Mouse (Mus musculus) stomach, embryonic 14.5 days (tissue): ENCODE results near the gene Sac3d1. TPM values are rescaled to one million over a fixed set of nuclear protein-coding genes. Genes with fewer than 3 reads are reported as not detected.

ENCODE experiments used
- ATAC-seq: fragments of 200-750 bp; cut with Nextera tagmentation; 2 replicates; pipeline ENCODE4 v1.8.0; 2017; ENCODE audit warnings: low read depth, moderate TSS enrichment; ENCODE audit not compliant: insufficient number of reproducible peaks, insufficient read depth, low FRiP score
- H3K27ac ChIP-seq: fragments of 300-500 bp; sonication (generic); 2 replicates; pipeline ENCODE4 v1.5.1; 2014; ENCODE audit warnings: mild to moderate bottlenecking, low read length, moderate library complexity, mixed read lengths
- H3K27me3 ChIP-seq: fragments of 300-500 bp; sonication (generic); 2 replicates; pipeline ENCODE4 v1.6.1; 2014; ENCODE audit warnings: low read length, control low read depth, mixed read lengths; ENCODE audit not compliant: control insufficient read depth, insufficient read depth
- H3K36me3 ChIP-seq: fragments of 300-500 bp; sonication (generic); 2 replicates; pipeline ENCODE4 v1.6.1; 2014; ENCODE audit warnings: mild to moderate bottlenecking, control low read depth, low read length, moderate library complexity, mixed read lengths; ENCODE audit not compliant: control insufficient read depth, insufficient read depth
- H3K4me1 ChIP-seq: fragments of 300-500 bp; sonication (generic); 2 replicates; pipeline ENCODE4 v1.6.1; 2014; ENCODE audit warnings: low read length, control low read depth, mixed read lengths; ENCODE audit not compliant: control insufficient read depth, insufficient read depth
- H3K4me2 ChIP-seq: fragments of 300-500 bp; sonication (generic); replicated peaks from 2 replicates; pipeline ENCODE4 v1.6.1; 2014; ENCODE audit warnings: low read depth, low read length, control low read depth
- H3K4me3 ChIP-seq: fragments of 300-500 bp; sonication (generic); 2 replicates; pipeline ENCODE4 v1.5.1; 2014; ENCODE audit warnings: low read depth, low read length, control low read depth
- H3K9ac ChIP-seq: fragments of 300-500 bp; sonication (generic); replicated peaks from 2 replicates; pipeline ENCODE4 v1.6.1; 2014; ENCODE audit warnings: low read depth, mild to moderate bottlenecking, control low read depth, low read length, moderate library complexity, mixed read lengths
- H3K9me3 ChIP-seq: fragments of 300-500 bp; sonication (generic); 2 replicates; pipeline ENCODE4 v1.6.1; 2016; ENCODE audit warnings: low read depth, low read length, control low read depth; ENCODE audit not compliant: control insufficient read depth
- WGBS: fragments of 180-500 bp; shearing (Covaris S2); extraction: QIAGEN DNeasy Blood & Tissue Kit; methylation state at CpG from one replicate; pipeline ENCODE4 v1.1.7; 2014; 5-methylcytosine and 5-hydroxymethylcytosine counted together
- polyA plus RNA-seq: library from polyadenylated mRNA; unstranded; fragments of >200 nt; fragmentation: Nextera tagmentation; extraction: Ambion mirVana; gene quantifications from 2 replicates; pipeline ENCODE4 v1.2.1, GENCODE M21; 2014

The Sac3d1 gene
- polyA plus RNA-seq, 1 experiment from 2014 or later = 47.9 TPM

DNA sequence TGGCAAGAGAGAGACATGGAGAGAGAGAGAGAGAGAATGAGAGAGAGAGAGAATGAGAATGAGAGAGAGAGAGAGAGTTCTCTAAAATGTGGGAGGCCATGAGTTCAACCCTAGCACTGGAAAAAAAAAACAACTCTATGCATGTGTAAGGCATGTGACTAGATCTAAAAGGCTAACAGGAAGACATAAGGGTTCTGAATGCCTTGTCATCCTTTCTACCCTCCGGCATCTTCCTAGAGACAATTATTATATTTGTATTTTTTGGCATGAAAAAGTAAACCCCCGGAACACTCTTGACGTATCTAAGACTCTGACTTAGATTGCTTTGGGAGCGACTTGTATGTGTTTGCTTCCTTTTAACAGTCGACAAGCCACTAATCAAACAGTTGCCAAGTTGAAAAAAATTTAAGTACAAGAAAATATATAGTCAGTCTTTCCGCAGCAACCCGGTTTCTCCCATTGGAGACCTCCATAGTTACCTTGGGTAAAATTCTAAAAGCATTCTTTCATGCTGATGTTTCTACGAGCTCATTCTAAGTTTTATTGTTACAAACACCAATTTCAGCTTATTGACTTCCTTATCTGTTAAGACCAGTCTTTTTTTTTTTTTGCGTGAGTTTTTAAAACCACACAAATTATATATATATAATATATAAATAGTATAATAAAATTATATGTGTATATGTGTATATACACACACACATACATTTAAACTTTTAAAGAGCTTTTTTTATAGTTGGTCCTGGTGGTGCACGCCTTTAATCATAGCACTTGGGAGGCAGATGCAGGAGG, 8.5 kb upstream of the Sac3d1 start:
- Histone ChIP-seq H3K36me3 (no peaks in the 10 kb centered on the region), H3K27ac (peak overlapping the region; percentile 29; the same call in 1 of the 2 replicates), H3K4me1 (0 out of 2 replicates have a peak, but pooled peaks cover 6% of the 10 kb centered on the region), H3K9ac (no peak overlapping the region), H3K27me3 (no peaks in the 10 kb centered on the region), H3K9me3 (no peaks in the 10 kb centered on the region), H3K4me2 (peak overlapping the region; percentile 47), H3K4me3 (peak overlapping the region; percentile 30)
- ATAC-seq = no peak
- WGBS = 71% methylated on average over 10 of the region's 10 CpGs

GRCm38 (mm10) chr19:6126289-6126688, 7.8 kb upstream of the Sac3d1 start:
- Histone ChIP-seq H3K4me3 (no peak overlapping the region), H3K36me3 (no peaks in the 10 kb centered on the region; the same call in 1 of the 2 replicates), H3K9ac (no peak overlapping the region), H3K9me3 (no peaks in the 10 kb centered on the region), H3K4me1 (0 out of 2 replicates have a peak, but pooled peaks cover 6% of the 10 kb centered on the region), H3K27ac (no peak overlapping the region), H3K4me2 (no peak overlapping the region), H3K27me3 (no peaks in the 10 kb centered on the region)
- no peak for ATAC-seq
- WGBS = 33% methylated on average over 4 of the region's 4 CpGs

GRCm38 (mm10) chr19:6124898-6125297, 6.4 kb upstream of the Sac3d1 start:
- no peak overlapping the region for H3K4me2 ChIP-seq
- no peaks in the 10 kb centered on the region for H3K9me3 ChIP-seq
- no peak overlapping the region for H3K9ac ChIP-seq
- H3K27me3 ChIP-seq = no peaks in the 10 kb centered on the region
- WGBS = 77% methylated on average over 2 of the region's 2 CpGs
- no peak for ATAC-seq
- no peaks in the 10 kb centered on the region; the same call in 1 of the 2 replicates for H3K36me3 ChIP-seq
- no peak overlapping the region for H3K27ac ChIP-seq
- no peak overlapping the region for H3K4me3 ChIP-seq
- 0 out of 2 replicates have a peak, but pooled peaks cover 6% of the 10 kb centered on the region for H3K4me1 ChIP-seq

GRCm38 (mm10) chr19:6123330-6123729, 4.9 kb upstream of the Sac3d1 start:
- Histone ChIP-seq H3K9ac (no peak overlapping the region), H3K27me3 (no peaks in the 10 kb centered on the region), H3K36me3 (no peaks in the 10 kb centered on the region; the same call in 1 of the 2 replicates), H3K27ac (no peak overlapping the region), H3K4me2 (no peak overlapping the region), H3K4me3 (no peak overlapping the region), H3K4me1 (peaks cover 8% of the 10 kb centered on the region; the same call in 1 of the 2 replicates), H3K9me3 (no peaks in the 10 kb centered on the region)
- ATAC-seq = no peak
- WGBS = 54% methylated on average over 8 of the region's 8 CpGs

DNA sequence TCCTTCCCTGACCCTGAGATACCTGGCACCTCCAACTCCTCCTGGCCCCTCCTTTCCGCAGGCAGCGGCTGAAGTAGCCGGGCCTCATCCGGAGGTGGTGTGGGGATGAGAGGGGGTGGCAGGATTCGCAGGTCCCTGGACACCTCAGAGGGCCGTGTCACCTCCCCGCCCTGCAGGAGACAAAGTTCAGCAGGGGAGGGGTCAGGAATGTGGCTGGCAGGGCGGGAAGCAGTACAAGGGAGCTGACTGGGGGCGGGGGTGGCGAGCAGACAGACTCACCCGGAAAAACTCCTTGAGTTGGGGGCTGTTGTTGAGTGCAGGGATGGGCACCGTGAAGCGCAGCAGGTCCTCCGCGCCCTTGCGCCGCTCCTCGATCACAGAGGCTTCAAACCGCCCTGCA, 3.3 kb upstream of the Sac3d1 start:
- Histone ChIP-seq H3K4me3 (no peak overlapping the region), H3K4me1 (peaks cover 11% of the 10 kb centered on the region; the same call in 1 of the 2 replicates), H3K4me2 (no peak overlapping the region), H3K27me3 (no peaks in the 10 kb centered on the region), H3K36me3 (no peaks in the 10 kb centered on the region; the same call in 1 of the 2 replicates), H3K9me3 (no peaks in the 10 kb centered on the region), H3K27ac (no peak overlapping the region), H3K9ac (no peak overlapping the region; the same call in 1 of the 2 replicates)
- ATAC-seq = no peak
- WGBS = 28% methylated on average over 19 of the region's 19 CpGs

DNA sequence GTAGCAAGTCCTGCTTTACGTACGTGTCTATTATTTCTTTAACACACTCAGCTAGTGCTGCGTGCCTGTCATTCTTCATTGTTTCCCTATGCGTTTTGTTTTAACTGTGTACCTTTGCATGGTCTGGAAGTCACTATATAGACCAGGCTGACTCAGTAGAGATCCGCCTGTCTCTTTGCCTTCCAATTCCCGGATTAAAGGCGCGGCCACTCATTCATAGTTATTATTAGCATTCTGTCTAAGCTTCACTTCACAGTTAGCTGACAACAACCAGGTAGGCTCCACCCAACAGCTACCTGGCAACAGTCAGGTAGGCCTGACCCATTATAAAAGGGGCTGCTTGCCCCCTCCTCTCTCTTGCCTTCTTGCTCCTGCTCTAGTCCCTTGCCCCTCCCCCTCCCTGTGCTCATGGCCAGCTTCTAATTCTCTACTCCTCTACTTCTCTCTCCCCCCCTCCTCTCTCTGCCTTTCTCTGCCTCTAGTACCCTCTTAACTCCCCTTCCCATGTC, 281 bp upstream of the Sac3d1 start:
- H3K9ac ChIP-seq = peak overlapping the region; percentile 63; the same call in 1 of the 2 replicates
- 1% methylated on average over 8 of the region's 8 CpGs for WGBS
- H3K4me3 ChIP-seq = peak overlapping the region; percentile 82
- H3K4me2 ChIP-seq = peak overlapping the region; percentile 64
- H3K4me1 ChIP-seq = peaks cover 13% of the 10 kb centered on the region; the same call in 1 of the 2 replicates
- H3K27ac ChIP-seq = peak overlapping the region; percentile 98
- no peaks in the 10 kb centered on the region for H3K27me3 ChIP-seq
- ATAC-seq = no peak
- H3K9me3 ChIP-seq = no peaks in the 10 kb centered on the region
- H3K36me3 ChIP-seq = peaks cover 20% of the 10 kb centered on the region

- no peaks in the 10 kb centered on the region for H3K9me3 ChIP-seq
- ATAC-seq = peak; percentile 1; the same call in 1 of the 2 replicates
- H3K4me1 ChIP-seq = peaks cover 9% of the 10 kb centered on the region; the same call in 1 of the 2 replicates
- no peaks in the 10 kb centered on the region for H3K27me3 ChIP-seq
- H3K9ac ChIP-seq = peak overlapping the region; percentile 63
- peak overlapping the region; percentile 82 for H3K4me3 ChIP-seq
- WGBS = 4% methylated on average over 32 of the region's 32 CpGs
- H3K27ac ChIP-seq = peak overlapping the region; percentile 98
- peaks cover 20% of the 10 kb centered on the region for H3K36me3 ChIP-seq
- H3K4me2 ChIP-seq = peak overlapping the region; percentile 64
Observed at GRCm38 (mm10) chr19:6117346-6117985, 984 bp downstream of the Sac3d1 start.

DNA sequence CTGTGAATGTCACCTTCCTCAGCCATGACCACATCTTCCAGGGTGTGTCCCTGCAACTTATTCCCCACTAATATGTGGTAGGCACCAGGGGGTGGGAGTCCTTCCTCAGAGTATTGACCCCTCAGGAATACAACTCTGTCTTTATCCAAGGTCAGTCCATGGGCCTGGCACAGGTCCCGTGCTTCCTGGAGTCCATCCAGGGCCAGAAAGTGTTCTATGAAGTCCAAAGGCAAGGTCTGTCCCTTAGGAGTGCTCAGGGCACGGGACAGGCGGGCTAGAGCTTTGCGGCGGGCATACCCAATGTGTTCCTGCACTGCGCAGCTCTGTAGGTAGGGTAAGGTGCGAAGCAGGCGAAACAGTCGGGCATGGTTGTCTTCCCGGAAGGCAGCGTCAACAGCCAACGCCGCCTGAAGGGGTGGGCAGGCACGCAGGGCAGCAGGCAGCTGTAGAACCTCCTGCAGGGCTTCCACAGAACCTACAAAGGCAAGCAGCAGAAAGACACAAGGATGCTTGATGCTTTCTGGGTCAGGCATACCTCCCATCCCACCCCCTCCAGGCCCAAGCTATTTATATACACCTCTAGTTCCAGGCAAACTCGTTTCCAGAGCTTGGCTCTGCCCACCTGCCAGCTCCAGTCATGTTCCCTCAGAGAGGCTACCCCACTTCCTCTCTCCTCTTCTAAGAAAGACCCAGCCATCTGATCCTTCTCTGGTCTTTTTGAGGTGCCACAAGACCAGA, 2.2 kb downstream of the Sac3d1 start:
- no peak overlapping the region for H3K4me3 ChIP-seq
- no peak overlapping the region for H3K9ac ChIP-seq
- no peak overlapping the region for H3K27ac ChIP-seq
- ATAC-seq = no peak
- H3K4me2 ChIP-seq = no peak overlapping the region
- 88% methylated on average over 15 of the region's 15 CpGs for WGBS
- no peaks in the 10 kb centered on the region for H3K27me3 ChIP-seq
- H3K4me1 ChIP-seq = peaks cover 9% of the 10 kb centered on the region; the same call in 1 of the 2 replicates
- peaks cover 20% of the 10 kb centered on the region for H3K36me3 ChIP-seq
- H3K9me3 ChIP-seq = no peaks in the 10 kb centered on the region
